Mouse (Mus musculus): ENCODE results near the gene Galm. TPM values are rescaled to one million over a fixed set of nuclear protein-coding genes. Genes with fewer than 3 reads are reported as not detected.

The Galm gene
- polyA plus RNA-seq, 1 experiment from 2014 or later: 2.2 TPM

GRCm38 (mm10) chr17:80131431-80131766 lies 4.1 kb downstream of the Galm start:
- no peaks in the 10 kb centered on the region for H3K36me3 ChIP-seq
- no peaks in the 10 kb centered on the region for H3K9me3 ChIP-seq
- WGBS: 26% methylated on average over 1 of the region's 1 CpGs
- H3K4me2 ChIP-seq: no peak overlapping the region
- no peak overlapping the region for H3K4me3 ChIP-seq
- H3K27me3 ChIP-seq: no peaks in the 10 kb centered on the region
- ATAC-seq (ENCODE audit: low FRiP score, low read depth): no peak
- H3K9ac ChIP-seq: no peak overlapping the region
- no peak overlapping the region for H3K27ac ChIP-seq (replicated peaks)
- peaks cover 3% of the 10 kb centered on the region for H3K4me1 ChIP-seq (replicated peaks)

DNA sequence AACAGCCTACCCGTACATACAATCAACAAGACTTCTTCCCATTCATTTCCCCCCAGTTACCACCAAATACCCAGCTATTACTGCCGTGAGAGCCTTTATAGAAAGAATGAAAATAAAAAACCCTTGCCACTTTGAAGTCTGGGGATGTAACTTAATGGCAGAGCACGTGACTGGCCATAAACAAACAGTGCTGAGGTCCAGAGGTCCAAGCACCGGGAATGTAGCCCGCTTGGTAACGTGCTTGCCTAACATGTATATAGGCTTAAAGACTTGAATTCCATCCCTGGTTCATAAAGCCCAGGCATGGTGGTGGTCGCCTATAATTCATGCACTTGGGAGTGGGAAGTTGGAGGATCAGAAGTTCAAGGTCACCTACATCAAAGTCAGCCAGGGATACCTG lies 4.6 kb downstream of the Galm start:
- Histone ChIP-seq H3K27ac (replicated peaks) (no peak overlapping the region), H3K4me2 (no peak overlapping the region), H3K9ac (no peak overlapping the region), H3K27me3 (no peaks in the 10 kb centered on the region), H3K4me1 (replicated peaks) (peaks cover 3% of the 10 kb centered on the region), H3K9me3 (no peaks in the 10 kb centered on the region), H3K4me3 (no peak overlapping the region), H3K36me3 (no peaks in the 10 kb centered on the region)
- ATAC-seq (ENCODE audit: low FRiP score, low read depth): no peak
- WGBS: 77% methylated on average over 7 of the region's 7 CpGs

GRCm38 (mm10) chr17:80132502-80132901 lies 5.2 kb downstream of the Galm start:
- Histone ChIP-seq H3K4me2 (no peak overlapping the region), H3K9ac (no peak overlapping the region), H3K36me3 (no peaks in the 10 kb centered on the region), H3K4me1 (replicated peaks) (peaks cover 3% of the 10 kb centered on the region), H3K27ac (replicated peaks) (no peak overlapping the region), H3K27me3 (no peaks in the 10 kb centered on the region), H3K4me3 (no peak overlapping the region), H3K9me3 (no peaks in the 10 kb centered on the region)
- WGBS: 87% methylated on average over 4 of the region's 4 CpGs
- no peak for ATAC-seq (ENCODE audit: low FRiP score, low read depth)

- no peaks in the 10 kb centered on the region for H3K27me3 ChIP-seq
- ATAC-seq (ENCODE audit: low FRiP score, low read depth): no peak
- no peak overlapping the region for H3K4me3 ChIP-seq
- no peaks in the 10 kb centered on the region for H3K36me3 ChIP-seq
- H3K9ac ChIP-seq: no peak overlapping the region
- H3K4me1 ChIP-seq (replicated peaks): no peaks in the 10 kb centered on the region
- H3K4me2 ChIP-seq: no peak overlapping the region
- H3K9me3 ChIP-seq: no peaks in the 10 kb centered on the region
- WGBS: 85% methylated on average over 17 of the region's 17 CpGs
- H3K27ac ChIP-seq (replicated peaks): no peak overlapping the region
Measured at GRCm38 (mm10) chr17:80138434-80139162, 11.3 kb downstream of the Galm start.

- Histone ChIP-seq H3K27me3 (no peaks in the 10 kb centered on the region), H3K4me3 (no peak overlapping the region), H3K9ac (no peak overlapping the region), H3K36me3 (no peaks in the 10 kb centered on the region), H3K4me2 (no peak overlapping the region), H3K9me3 (no peaks in the 10 kb centered on the region), H3K4me1 (replicated peaks) (no peaks in the 10 kb centered on the region), H3K27ac (replicated peaks) (no peak overlapping the region)
- 86% methylated on average over 9 of the region's 9 CpGs for WGBS
- no peak for ATAC-seq (ENCODE audit: low FRiP score, low read depth)
Measured at GRCm38 (mm10) chr17:80139753-80140444, 12.6 kb downstream of the Galm start.

DNA sequence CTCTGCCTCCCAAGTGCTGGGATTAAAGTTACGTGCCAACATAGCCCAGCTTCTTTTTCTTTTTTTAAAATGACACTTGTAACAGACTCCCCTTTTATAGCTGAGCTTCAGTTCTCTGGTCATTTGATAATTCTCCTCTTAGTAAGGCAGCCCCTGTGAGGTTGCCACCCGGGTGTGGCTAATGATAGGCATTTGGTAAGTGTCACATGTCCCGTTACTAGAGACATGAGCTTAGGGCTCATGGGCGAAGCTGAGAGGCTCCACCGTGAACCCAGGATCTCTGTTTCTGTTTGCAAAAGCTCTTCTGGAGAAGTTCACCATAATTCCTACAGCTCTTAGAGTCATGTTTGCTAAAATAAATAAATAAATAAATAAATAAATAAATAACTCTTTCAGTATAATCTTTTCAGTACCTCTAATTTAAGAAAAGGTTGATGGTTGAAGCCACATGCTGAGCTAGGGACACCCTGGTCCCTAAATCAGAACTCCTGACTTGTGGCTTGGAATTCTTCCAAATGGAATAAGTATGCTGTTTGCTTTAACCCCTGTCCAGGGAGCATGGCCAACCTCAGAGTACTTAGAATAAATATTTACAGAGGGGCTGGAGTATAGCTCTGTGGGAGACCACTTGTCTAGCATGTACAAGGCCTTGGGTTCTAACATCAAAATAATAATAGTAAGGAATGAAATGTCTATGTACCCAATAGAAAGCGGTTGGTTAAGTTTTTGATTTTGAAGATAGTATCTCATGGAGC lies 16.4 kb downstream of the Galm start:
- ATAC-seq (ENCODE audit: low FRiP score, low read depth): no peak
- H3K9ac ChIP-seq: no peak overlapping the region
- no peak overlapping the region for H3K4me3 ChIP-seq
- H3K27ac ChIP-seq (replicated peaks): no peak overlapping the region
- no peaks in the 10 kb centered on the region for H3K27me3 ChIP-seq
- H3K9me3 ChIP-seq: no peaks in the 10 kb centered on the region
- peaks cover 8% of the 10 kb centered on the region; the same call in 1 of the 2 replicates for H3K4me1 ChIP-seq (replicated peaks)
- H3K4me2 ChIP-seq: no peak overlapping the region
- H3K36me3 ChIP-seq: no peaks in the 10 kb centered on the region
- 92% methylated on average over 6 of the region's 6 CpGs for WGBS

DNA sequence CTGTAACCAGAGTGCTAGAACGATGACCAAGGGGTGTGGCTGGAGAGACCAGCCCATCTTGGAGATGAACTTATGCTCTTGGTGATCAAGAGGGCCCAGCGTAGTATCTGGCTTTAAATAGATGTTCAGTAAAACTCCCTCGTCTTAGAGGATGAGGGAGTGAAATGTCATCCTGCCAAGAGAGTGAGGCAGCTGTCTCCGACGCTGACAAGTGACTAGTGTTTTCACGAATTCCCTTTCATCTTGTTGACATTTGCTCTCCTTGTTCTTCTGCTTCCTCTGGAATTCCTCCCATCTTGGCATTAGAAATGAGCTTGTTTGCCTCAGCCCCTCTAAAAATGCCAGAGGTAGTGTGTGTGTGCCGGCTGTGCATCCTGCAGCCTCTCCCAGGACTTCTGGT lies 17.9 kb downstream of the Galm start:
- Histone ChIP-seq H3K9me3 (no peaks in the 10 kb centered on the region), H3K4me2 (no peak overlapping the region), H3K36me3 (no peaks in the 10 kb centered on the region), H3K9ac (no peak overlapping the region), H3K4me1 (replicated peaks) (peaks cover 9% of the 10 kb centered on the region; the same call in 1 of the 2 replicates), H3K27ac (replicated peaks) (no peak overlapping the region), H3K4me3 (no peak overlapping the region), H3K27me3 (no peaks in the 10 kb centered on the region)
- no peak for ATAC-seq (ENCODE audit: low FRiP score, low read depth)
- 60% methylated on average over 7 of the region's 7 CpGs for WGBS

GRCm38 (mm10) chr17:80145771-80146170 lies 18.5 kb downstream of the Galm start:
- H3K9me3 ChIP-seq: no peaks in the 10 kb centered on the region

DNA sequence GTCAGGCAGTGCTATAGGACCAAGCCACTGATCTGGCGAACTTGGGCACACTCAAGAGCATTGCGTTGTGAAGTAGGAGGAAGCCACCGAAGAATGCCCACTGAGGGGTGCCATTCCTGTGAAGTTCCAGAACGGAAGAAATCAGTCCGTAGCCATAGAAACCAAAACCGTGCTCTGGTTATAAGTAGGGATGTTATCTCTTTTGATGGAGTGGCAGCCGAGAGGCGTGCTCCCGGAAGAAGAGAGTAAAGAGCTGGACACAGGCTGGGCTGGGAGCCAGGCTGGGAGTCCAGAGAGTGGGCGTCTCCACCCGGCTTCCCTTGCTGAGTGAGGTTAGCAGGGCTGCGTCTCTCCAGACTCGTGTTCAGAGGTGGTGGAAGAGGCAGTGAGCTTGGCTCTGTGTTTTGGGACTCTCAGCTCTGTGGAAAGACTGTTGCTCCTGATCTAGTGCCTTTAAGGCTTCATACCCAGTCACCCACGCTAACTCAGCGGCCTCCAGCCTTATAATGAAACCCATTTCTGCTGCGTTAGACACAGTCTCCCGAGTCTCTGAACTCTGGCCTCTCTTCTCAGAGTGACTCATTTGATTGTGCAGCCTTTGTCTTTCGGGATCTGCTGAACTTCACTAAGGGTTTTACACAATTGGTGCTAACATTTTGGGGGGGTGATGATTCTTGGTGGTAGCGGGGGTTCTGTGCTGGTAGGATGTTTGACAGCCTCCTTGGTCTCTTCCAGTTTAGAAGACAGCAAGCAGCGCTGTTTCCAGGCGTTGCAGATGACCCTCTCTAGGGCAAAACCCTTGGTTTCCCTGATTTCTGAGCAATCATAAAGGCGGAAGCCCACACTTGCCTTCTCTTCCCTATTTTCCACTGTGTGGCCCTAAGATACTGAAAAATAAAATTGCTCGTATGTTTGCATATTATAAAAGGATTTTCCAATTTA lies 21.1 kb downstream of the Galm start:
- H3K4me2 ChIP-seq: peak overlapping the region; percentile 45
- H3K9me3 ChIP-seq: no peaks in the 10 kb centered on the region
- peak; percentile 72; the same call in 1 of the 2 replicates for ATAC-seq (ENCODE audit: low FRiP score, low read depth)
- no peaks in the 10 kb centered on the region for H3K36me3 ChIP-seq
- peaks cover 9% of the 10 kb centered on the region; the same call in 1 of the 2 replicates for H3K4me1 ChIP-seq (replicated peaks)
- WGBS: 32% methylated on average over 23 of the region's 23 CpGs
- no peaks in the 10 kb centered on the region for H3K27me3 ChIP-seq
- no peak overlapping the region for H3K9ac ChIP-seq
- H3K27ac ChIP-seq (replicated peaks): no peak overlapping the region; the same call in 1 of the 2 replicates
- no peak overlapping the region for H3K4me3 ChIP-seq

More at GRCm38 (mm10) chr17:80145771-80146170, 18.5 kb downstream of the Galm start:
- peaks cover 9% of the 10 kb centered on the region; the same call in 1 of the 2 replicates for H3K4me1 ChIP-seq (replicated peaks)
- ATAC-seq (ENCODE audit: low FRiP score, low read depth): no peak
- H3K4me3 ChIP-seq: no peak overlapping the region
- H3K4me2 ChIP-seq: no peak overlapping the region
- H3K36me3 ChIP-seq: no peaks in the 10 kb centered on the region
- H3K27me3 ChIP-seq: no peaks in the 10 kb centered on the region
- 88% methylated on average over 3 of the region's 3 CpGs for WGBS
- H3K9ac ChIP-seq: no peak overlapping the region
- H3K27ac ChIP-seq (replicated peaks): no peak overlapping the region

GRCm38 (mm10) chr17:80148995-80149388 lies 21.7 kb downstream of the Galm start:
- peak; percentile 30; the same call in 1 of the 2 replicates for ATAC-seq (ENCODE audit: low FRiP score, low read depth)
- no peak overlapping the region for H3K27ac ChIP-seq (replicated peaks)
- 84% methylated on average over 6 of the region's 6 CpGs for WGBS
- no peak overlapping the region for H3K4me3 ChIP-seq
- H3K9ac ChIP-seq: no peak overlapping the region
- H3K36me3 ChIP-seq: no peaks in the 10 kb centered on the region
- H3K4me1 ChIP-seq (replicated peaks): peaks cover 9% of the 10 kb centered on the region; the same call in 1 of the 2 replicates
- no peaks in the 10 kb centered on the region for H3K9me3 ChIP-seq
- H3K27me3 ChIP-seq: no peaks in the 10 kb centered on the region
- H3K4me2 ChIP-seq: no peak overlapping the region

- H3K27me3 ChIP-seq: no peaks in the 10 kb centered on the region
- H3K27ac ChIP-seq (replicated peaks): no peak overlapping the region
- H3K4me3 ChIP-seq: no peak overlapping the region
- H3K4me2 ChIP-seq: no peak overlapping the region
- H3K9me3 ChIP-seq: no peaks in the 10 kb centered on the region
- WGBS: 31% methylated on average over 5 of the region's 5 CpGs
- ATAC-seq (ENCODE audit: low FRiP score, low read depth): no peak
- H3K4me1 ChIP-seq (replicated peaks): peaks cover 9% of the 10 kb centered on the region; the same call in 1 of the 2 replicates
- H3K36me3 ChIP-seq: no peaks in the 10 kb centered on the region
- no peak overlapping the region for H3K9ac ChIP-seq
Measured at GRCm38 (mm10) chr17:80151353-80151752, 24.1 kb downstream of the Galm start.

Data from hindbrain, embryonic 15.5 days (tissue).